In the genomic region with DNA sequence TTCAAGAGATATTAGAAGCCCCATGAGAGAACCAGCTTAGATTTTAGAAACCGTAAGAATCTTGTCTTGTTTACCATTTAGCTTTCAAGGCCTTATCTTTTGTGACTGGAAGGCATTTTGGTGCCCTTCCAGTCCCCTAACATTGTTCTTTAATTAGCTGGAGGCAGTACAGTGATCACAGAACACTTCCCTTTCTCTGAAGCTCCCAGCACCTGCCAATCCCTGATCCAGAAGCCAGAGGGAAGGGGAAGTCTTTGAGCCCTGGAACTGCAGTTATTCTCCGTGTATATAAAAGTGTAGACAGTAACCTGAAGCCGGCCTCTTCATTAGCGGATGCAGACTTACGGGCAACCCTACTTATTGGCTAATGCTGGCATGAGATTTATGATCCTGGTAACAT, we compare ENCODE assay signal across 31 mouse cellular contexts. TPM values are rescaled to one million over a fixed set of nuclear protein-coding genes. Genes with fewer than 3 reads are reported as not detected.
DNase-seq lines count a peak whose midpoint lies in the region; ATAC-seq and TF ChIP-seq lines count a peak whose summit lies in the region.
"Had no signal": no experiment of that assay in that cellular context is flagged by ENCODE, and none has a peak within 500 bp of the region (broad histone marks: within the 10 kb centered on the region; RNA-seq: fewer than 3 reads in every experiment).

No protein-coding gene starts in this region.

- DNase-seq in heart, postnatal 0 days (ENCODE audit: low spot score) = peak; percentile 10
- DNase-seq in heart, embryonic 10.5 days (ENCODE audit: low spot score) = no peak
- peak; percentile 60 for DNase-seq in midbrain, embryonic 11.5 days (ENCODE audit: low spot score, missing footprints)
- peak; percentile 36 for DNase-seq in forelimb bud, embryonic 11.5 days (ENCODE audit: low read depth, low spot score)
- no peak for DNase-seq in ovary, postnatal 10 days (ENCODE audit: low spot score)
- DNase-seq: adrenal gland, postnatal 14 days; cerebellum, adult 18-20 months; gastrocnemius, adult 2 months; gastrocnemius, postnatal 36 days; kidney, adult 11 months; kidney, postnatal 36 days; liver, postnatal 0 days; lung, postnatal 36 days; right cerebral cortex, postnatal 14 days had no signal

- H3K36me3 ChIP-seq in forebrain, embryonic 13.5 days (ENCODE audit: poor library complexity, severe bottlenecking) = no peaks in the 10 kb centered on the region
- no peaks in the 10 kb centered on the region for H3K36me3 ChIP-seq in forebrain, embryonic 16.5 days (ENCODE audit: control insufficient read depth, insufficient read depth)
- H3K36me3 ChIP-seq in heart, postnatal 0 days (replicated peaks; ENCODE audit: control insufficient read depth, insufficient read depth, low read length) = no peaks in the 10 kb centered on the region
- no peaks in the 10 kb centered on the region for H3K36me3 ChIP-seq in heart, embryonic 10.5 days
- H3K36me3 ChIP-seq in midbrain, embryonic 11.5 days (ENCODE audit: control insufficient read depth, insufficient read depth, low read length) = no peaks in the 10 kb centered on the region
- no peaks in the 10 kb centered on the region for H3K36me3 ChIP-seq in midbrain, embryonic 15.5 days (replicated peaks)
- H3K36me3 ChIP-seq: embryonic facial prominence, embryonic 13.5 days; forebrain, embryonic 10.5 days; heart, embryonic 13.5 days; hindbrain, embryonic 15.5 days; liver, embryonic 12.5 days; neural tube, embryonic 12.5 days; stomach, embryonic 15.5 days had no signal

- H3K27ac ChIP-seq in forebrain, embryonic 13.5 days = no peak overlapping the region
- H3K27ac ChIP-seq in forebrain, embryonic 16.5 days (ENCODE audit: low read length) = no peak overlapping the region
- H3K27ac ChIP-seq in heart, postnatal 0 days (ENCODE audit: low read depth) = peak overlapping the region; percentile 20; the same call in 1 of the 2 replicates
- H3K27ac ChIP-seq in heart, embryonic 10.5 days = no peak overlapping the region
- H3K27ac ChIP-seq in midbrain, embryonic 11.5 days (ENCODE audit: low read depth, low read length) = no peak overlapping the region
- H3K27ac ChIP-seq in midbrain, embryonic 15.5 days = no peak overlapping the region
- H3K27ac ChIP-seq: embryonic facial prominence, embryonic 13.5 days; forebrain, embryonic 10.5 days; gastrocnemius, adult 2 months; heart, embryonic 13.5 days; hindbrain, embryonic 15.5 days; layer of hippocampus, adult 2 months; left cerebral cortex, adult 2 months; liver, embryonic 12.5 days; neural tube, embryonic 12.5 days; stomach, embryonic 15.5 days had no signal

- no peaks in the 10 kb centered on the region for H3K9me3 ChIP-seq in forebrain, embryonic 13.5 days (replicated peaks)
- H3K9me3 ChIP-seq in forebrain, embryonic 16.5 days (ENCODE audit: control insufficient read depth, low read length) = no peaks in the 10 kb centered on the region
- no peaks in the 10 kb centered on the region for H3K9me3 ChIP-seq in heart, postnatal 0 days (replicated peaks; ENCODE audit: control insufficient read depth, low read length)
- H3K9me3 ChIP-seq in heart, embryonic 10.5 days = no peaks in the 10 kb centered on the region
- H3K9me3 ChIP-seq in midbrain, embryonic 11.5 days (ENCODE audit: control insufficient read depth, low read length) = no peaks in the 10 kb centered on the region
- no peaks in the 10 kb centered on the region for H3K9me3 ChIP-seq in midbrain, embryonic 15.5 days
- H3K9me3 ChIP-seq: embryonic facial prominence, embryonic 13.5 days; forebrain, embryonic 10.5 days; heart, embryonic 13.5 days; hindbrain, embryonic 15.5 days; liver, embryonic 12.5 days; neural tube, embryonic 12.5 days; stomach, embryonic 15.5 days had no signal

- WGBS in forebrain, embryonic 13.5 days = 52% methylated on average over 5 of the region's 5 CpGs
- WGBS in forebrain, embryonic 16.5 days = 43% methylated on average over 5 of the region's 5 CpGs
- WGBS in heart, postnatal 0 days = 42% methylated on average over 5 of the region's 5 CpGs
- 67% methylated on average over 5 of the region's 5 CpGs for WGBS in heart, embryonic 10.5 days
- 78% methylated on average over 5 of the region's 5 CpGs for WGBS in midbrain, embryonic 11.5 days
- 46% methylated on average over 5 of the region's 5 CpGs for WGBS in midbrain, embryonic 15.5 days

- H3K4me1 ChIP-seq in forebrain, embryonic 13.5 days = no peaks in the 10 kb centered on the region
- H3K4me1 ChIP-seq in forebrain, embryonic 16.5 days (replicated peaks; ENCODE audit: control insufficient read depth, insufficient read depth, low read length) = no peaks in the 10 kb centered on the region
- no peaks in the 10 kb centered on the region for H3K4me1 ChIP-seq in heart, postnatal 0 days (ENCODE audit: control insufficient read depth, insufficient read depth)
- no peaks in the 10 kb centered on the region for H3K4me1 ChIP-seq in heart, embryonic 10.5 days
- H3K4me1 ChIP-seq in midbrain, embryonic 11.5 days (ENCODE audit: control insufficient read depth, insufficient read depth, low read length) = no peaks in the 10 kb centered on the region
- H3K4me1 ChIP-seq in midbrain, embryonic 15.5 days = peaks cover 5% of the 10 kb centered on the region; the same call in 1 of the 2 replicates
- H3K4me1 ChIP-seq: embryonic facial prominence, embryonic 13.5 days; forebrain, embryonic 10.5 days; heart, embryonic 13.5 days; liver, embryonic 12.5 days; stomach, embryonic 15.5 days had no signal

- H3K4me3 ChIP-seq in forebrain, embryonic 13.5 days = no peak overlapping the region
- H3K4me3 ChIP-seq in forebrain, embryonic 16.5 days (replicated peaks; ENCODE audit: low read length) = no peak overlapping the region
- no peak overlapping the region for H3K4me3 ChIP-seq in heart, postnatal 0 days (ENCODE audit: low read depth, low read length)
- no peak overlapping the region for H3K4me3 ChIP-seq in heart, embryonic 10.5 days
- no peak overlapping the region for H3K4me3 ChIP-seq in midbrain, embryonic 11.5 days (ENCODE audit: low read depth, low read length)
- H3K4me3 ChIP-seq in midbrain, embryonic 15.5 days = no peak overlapping the region
- H3K4me3 ChIP-seq: embryonic facial prominence, embryonic 13.5 days; forebrain, embryonic 10.5 days; gastrocnemius, adult 2 months; heart, embryonic 13.5 days; hindbrain, embryonic 15.5 days; layer of hippocampus, adult 2 months; left cerebral cortex, adult 2 months; liver, embryonic 12.5 days; myocyte; neural tube, embryonic 12.5 days; stomach, embryonic 15.5 days had no signal

- TF ChIP-seq EP300 in heart, postnatal 0 days (IDR thresholded peaks at IDR 0.05; ENCODE audit: low read depth) = no peak

- H3K9ac ChIP-seq in forebrain, embryonic 13.5 days = 0 out of 2 replicates have a peak overlapping the region, but pooled peaks have one; percentile 5
- H3K9ac ChIP-seq in forebrain, embryonic 16.5 days (replicated peaks; ENCODE audit: low read depth, low read length) = no peak overlapping the region
- no peak overlapping the region for H3K9ac ChIP-seq in heart, postnatal 0 days (replicated peaks; ENCODE audit: low read depth, low read length)
- no peak overlapping the region for H3K9ac ChIP-seq in midbrain, embryonic 11.5 days (ENCODE audit: low read length)
- no peak overlapping the region for H3K9ac ChIP-seq in midbrain, embryonic 15.5 days
- H3K9ac ChIP-seq: embryonic facial prominence, embryonic 13.5 days; heart, embryonic 13.5 days; hindbrain, embryonic 15.5 days; liver, embryonic 12.5 days; liver, postnatal 0 days; neural tube, embryonic 12.5 days; stomach, embryonic 15.5 days had no signal

- no peak overlapping the region for H3K4me2 ChIP-seq in forebrain, embryonic 13.5 days
- H3K4me2 ChIP-seq in forebrain, embryonic 16.5 days (ENCODE audit: low read length) = no peak overlapping the region
- no peak overlapping the region for H3K4me2 ChIP-seq in heart, postnatal 0 days (ENCODE audit: low read depth, low read length)
- H3K4me2 ChIP-seq in midbrain, embryonic 11.5 days = no peak overlapping the region
- H3K4me2 ChIP-seq in midbrain, embryonic 15.5 days = no peak overlapping the region
- H3K4me2 ChIP-seq: embryonic facial prominence, embryonic 13.5 days; heart, embryonic 13.5 days; hindbrain, embryonic 15.5 days; liver, embryonic 12.5 days; neural tube, embryonic 12.5 days; stomach, embryonic 15.5 days had no signal

- no peaks in the 10 kb centered on the region for H3K27me3 ChIP-seq in forebrain, embryonic 13.5 days
- no peaks in the 10 kb centered on the region for H3K27me3 ChIP-seq in forebrain, embryonic 16.5 days (replicated peaks; ENCODE audit: control insufficient read depth, insufficient read depth, low read length)
- no peaks in the 10 kb centered on the region for H3K27me3 ChIP-seq in heart, postnatal 0 days (ENCODE audit: control insufficient read depth, insufficient read depth, low read length)
- no peaks in the 10 kb centered on the region for H3K27me3 ChIP-seq in heart, embryonic 10.5 days (ENCODE audit: insufficient read depth, poor library complexity, severe bottlenecking)
- no peaks in the 10 kb centered on the region for H3K27me3 ChIP-seq in midbrain, embryonic 11.5 days (ENCODE audit: control insufficient read depth, insufficient read depth, low read length)
- no peaks in the 10 kb centered on the region for H3K27me3 ChIP-seq in midbrain, embryonic 15.5 days (replicated peaks)
- H3K27me3 ChIP-seq: CH12.LX; embryonic facial prominence, embryonic 13.5 days; heart, embryonic 13.5 days; hindbrain, embryonic 15.5 days; liver, embryonic 12.5 days; neural tube, embryonic 12.5 days; Patski; stomach, embryonic 15.5 days had no signal

- TF ChIP-seq CTCF in heart, postnatal 0 days (IDR thresholded peaks at IDR 0.05; ENCODE audit: low read depth) = no peak

- no peak for ATAC-seq in forebrain, embryonic 13.5 days
- no peak for ATAC-seq in forebrain, embryonic 16.5 days
- peak; percentile 57; the same call in 1 of the 2 replicates for ATAC-seq in heart, postnatal 0 days (ENCODE audit: insufficient read depth, low read depth)
- ATAC-seq in midbrain, embryonic 11.5 days (ENCODE audit: low FRiP score) = no peak
- no peak for ATAC-seq in midbrain, embryonic 15.5 days (replicated peaks)
- ATAC-seq: inflammation-experienced regulatory T-cells, adult 6 months; liver, embryonic 12.5 days; liver, postnatal 0 days; midbrain, embryonic 16.5 days; Patski had no signal

RNA-seq across cellular contexts. Expression of a gene that starts 8.4 kb away (rescaled TPM):
- 19.4 and 21.7 TPM in 2 replicates for polyA plus RNA-seq in forebrain, embryonic 13.5 days (2015; fragmentation: Nextera tagmentation; extraction: Ambion mirVana)
- 25.3 and 25.9 TPM in 2 replicates for polyA plus RNA-seq in forebrain, embryonic 16.5 days (2015; fragmentation: Nextera tagmentation; extraction: Ambion mirVana)
- total RNA-seq in heart, postnatal 0 days (2014; rRNA removed; ENCODE audit: low replicate concordance) = 11.8 and 18.9 TPM in 2 replicates
- 11.4 and 12.9 TPM in 2 replicates for polyA plus RNA-seq in heart, postnatal 0 days (2015; fragmentation: Nextera tagmentation; extraction: Ambion mirVana)
- polyA plus RNA-seq in heart, embryonic 10.5 days (2016; fragmentation: Nextera tagmentation; extraction: Ambion mirVana) = 20.0 and 23.2 TPM in 2 replicates
- 26.5 and 27.1 TPM in 2 replicates for polyA plus RNA-seq in midbrain, embryonic 11.5 days (2014; fragmentation: Nextera tagmentation; extraction: Ambion mirVana)
- 22.8 and 25.5 TPM in 2 replicates for polyA plus RNA-seq in midbrain, embryonic 15.5 days (2015; fragmentation: Nextera tagmentation; extraction: Ambion mirVana)

RNA-seq across cellular contexts. Expression of a gene that starts 35.9 kb away (rescaled TPM):
- 5.2 and 6.4 TPM in 2 replicates for polyA plus RNA-seq in forebrain, embryonic 13.5 days (2015; fragmentation: Nextera tagmentation; extraction: Ambion mirVana)
- polyA plus RNA-seq in forebrain, embryonic 16.5 days (2015; fragmentation: Nextera tagmentation; extraction: Ambion mirVana) = 6.8 and 10.1 TPM in 2 replicates
- total RNA-seq in heart, postnatal 0 days (2014; rRNA removed; ENCODE audit: low replicate concordance) = 0.15 and 0.23 TPM in 2 replicates
- polyA plus RNA-seq in heart, postnatal 0 days (2015; fragmentation: Nextera tagmentation; extraction: Ambion mirVana) = 0.18 and 0.19 TPM in 2 replicates
- polyA plus RNA-seq in heart, embryonic 10.5 days (2016; fragmentation: Nextera tagmentation; extraction: Ambion mirVana) = 0.31 and 0.40 TPM in 2 replicates
- 2.6 and 3.1 TPM in 2 replicates for polyA plus RNA-seq in midbrain, embryonic 11.5 days (2014; fragmentation: Nextera tagmentation; extraction: Ambion mirVana)
- polyA plus RNA-seq in midbrain, embryonic 15.5 days (2015; fragmentation: Nextera tagmentation; extraction: Ambion mirVana) = 20.2 and 22.4 TPM in 2 replicates

Comparison
In these comparisons a context has a peak if more than half of its experiments do, and no peak if none do; other contexts are left out.
1. DNase-seq: peak in heart, postnatal 0 days (single experiment), midbrain, embryonic 11.5 days (single experiment) and forelimb bud, embryonic 11.5 days (single experiment); none in heart, embryonic 10.5 days (single experiment) and ovary, postnatal 10 days (single experiment).